Mouse (Mus musculus): ENCODE measurements around the gene Meioc.

Gene Meioc

GRCm38 (mm10) chr11:102663416-102663815 lies at the start of gene Meioc:
TSS of gene Meioc (plus strand) at chr11:102663716.
- no peak for DNase-seq (ENCODE audit: low read depth, low spot score)

GRCm38 (mm10) chr11:102619449-102619848 lies 44.1 kb upstream of the Meioc start:
- DNase-seq (ENCODE audit: low read depth, low spot score): no peak

- peak; percentile 65 for DNase-seq (ENCODE audit: low read depth, low spot score)
Measured at GRCm38 (mm10) chr11:102623876-102624789, 39.4 kb upstream of the Meioc start.

GRCm38 (mm10) chr11:102624888-102625407 lies 38.6 kb upstream of the Meioc start:
- no peak for DNase-seq (ENCODE audit: low read depth, low spot score)

GRCm38 (mm10) chr11:102627171-102627931 lies 36.2 kb upstream of the Meioc start:
- no peak for DNase-seq (ENCODE audit: low read depth, low spot score)

- no peak for DNase-seq (ENCODE audit: low read depth, low spot score)
Measured at GRCm38 (mm10) chr11:102628529-102628928, 35.0 kb upstream of the Meioc start.

- DNase-seq (ENCODE audit: low read depth, low spot score): no peak
Measured at GRCm38 (mm10) chr11:102629375-102629774, 34.1 kb upstream of the Meioc start.

- no peak for DNase-seq (ENCODE audit: low read depth, low spot score)
Measured at GRCm38 (mm10) chr11:102630731-102631130, 32.8 kb upstream of the Meioc start.

- no peak for DNase-seq (ENCODE audit: low read depth, low spot score)
Measured at GRCm38 (mm10) chr11:102631203-102631602, 32.3 kb upstream of the Meioc start.

- DNase-seq (ENCODE audit: low read depth, low spot score): no peak
Measured at GRCm38 (mm10) chr11:102632725-102633124, 30.8 kb upstream of the Meioc start.

- DNase-seq (ENCODE audit: low read depth, low spot score): no peak
Measured at GRCm38 (mm10) chr11:102633379-102633778, 30.1 kb upstream of the Meioc start.

GRCm38 (mm10) chr11:102636887-102637286 lies 26.6 kb upstream of the Meioc start:
- DNase-seq (ENCODE audit: low read depth, low spot score): no peak

GRCm38 (mm10) chr11:102643891-102644382 lies 19.6 kb upstream of the Meioc start:
- peak; percentile 99 for DNase-seq (ENCODE audit: low read depth, low spot score)

GRCm38 (mm10) chr11:102646226-102646625 lies 17.3 kb upstream of the Meioc start:
- no peak for DNase-seq (ENCODE audit: low read depth, low spot score)

- DNase-seq (ENCODE audit: low read depth, low spot score): no peak
Measured at GRCm38 (mm10) chr11:102647885-102648284, 15.6 kb upstream of the Meioc start.

- DNase-seq (ENCODE audit: low read depth, low spot score): peak; percentile 87
Measured at GRCm38 (mm10) chr11:102651381-102651780, 12.1 kb upstream of the Meioc start.

- peak; percentile 62 for DNase-seq (ENCODE audit: low read depth, low spot score)
Measured at GRCm38 (mm10) chr11:102652844-102653243, 10.7 kb upstream of the Meioc start.

- DNase-seq (ENCODE audit: low read depth, low spot score): peak; percentile 77
Measured at GRCm38 (mm10) chr11:102655888-102656287, 7.6 kb upstream of the Meioc start.

- DNase-seq (ENCODE audit: low read depth, low spot score): peak; percentile 73
Measured at GRCm38 (mm10) chr11:102656326-102656926, 7.1 kb upstream of the Meioc start.

- peak; percentile 63 for DNase-seq (ENCODE audit: low read depth, low spot score)
Measured at GRCm38 (mm10) chr11:102656931-102657330, 6.6 kb upstream of the Meioc start.

GRCm38 (mm10) chr11:102665151-102665550 lies 1.6 kb downstream of the Meioc start:
- no peak for DNase-seq (ENCODE audit: low read depth, low spot score)
